Mouse (Mus musculus) CH12.LX (cell line): ENCODE measurements around the gene Gspt2. TPM values are rescaled to one million over a fixed set of nuclear protein-coding genes. Genes with fewer than 3 reads are reported as not detected.

Experiments
- DNase-seq: peaks from one replicate; pipeline ENCODE4 v3.0.0-alpha.2; 2013; ENCODE audit errors: extremely low read depth
- H3K27ac ChIP-seq: 2 replicates; pipeline ENCODE4 v1.5.1; 2012; ENCODE audit warnings: low read depth, mild to moderate bottlenecking, control low read depth, moderate library complexity; ENCODE audit not compliant: insufficient read depth
- H3K27me3 ChIP-seq: replicated peaks from 2 replicates; pipeline ENCODE3; 2012; ENCODE audit warnings: inconsistent platforms
- H3K36me3 ChIP-seq, 2 experiments: replicated peaks in 1 of 2; 2 replicates each; pipeline versions ENCODE3 to v1.6.1; 2012; ENCODE audit warnings: inconsistent platforms in 1 of 2, low read length in 1 of 2, mild to moderate bottlenecking in 1 of 2, mixed read lengths in 1 of 2, moderate library complexity in 1 of 2; ENCODE audit not compliant: control insufficient read depth in 1 of 2, insufficient read depth in 1 of 2
- H3K4me1 ChIP-seq, 2 experiments: 2 replicates each; pipeline ENCODE4 v1.6.1; 2012; ENCODE audit warnings: inconsistent platforms in 1 of 2, moderate library complexity in 1 of 2; ENCODE audit not compliant: insufficient read depth in 2 of 2, control insufficient read depth in 1 of 2
- H3K4me2 ChIP-seq: 2 replicates; pipeline ENCODE4 v1.6.1; 2012; ENCODE audit warnings: low read depth, mild to moderate bottlenecking, control low read depth; ENCODE audit not compliant: poor library complexity, insufficient read depth, severe bottlenecking
- H3K4me3 ChIP-seq, 3 experiments: fragments of 150-350 bp in 1 of 3; sonication (generic) in 1 of 3; replicated peaks in 1 of 3; 2 replicates each; pipeline versions ENCODE3 to v1.5.1; 2011 to 2012; ENCODE audit warnings: low read depth in 2 of 3, low read length in 2 of 3, mild to moderate bottlenecking in 2 of 3, moderate library complexity in 2 of 3, control low read depth in 1 of 3, improper control_type of control experiment in 1 of 3, inconsistent platforms in 1 of 3, mixed read lengths in 1 of 3; ENCODE audit not compliant: poor library complexity in 1 of 3
- H3K79me2 ChIP-seq: replicated peaks from 2 replicates; pipeline ENCODE4 v1.6.1; 2012; ENCODE audit warnings: mild to moderate bottlenecking, moderate library complexity; ENCODE audit not compliant: control insufficient read depth, poor library complexity, insufficient read depth, severe bottlenecking; ENCODE audit errors: extremely low read depth
- H3K9ac ChIP-seq: 2 replicates; pipeline ENCODE4 v1.6.1; 2012; ENCODE audit warnings: low read depth, mild to moderate bottlenecking, control low read depth, moderate library complexity; ENCODE audit not compliant: insufficient read depth
- H3K9me3 ChIP-seq: replicated peaks from 2 replicates; pipeline ENCODE3; 2012; ENCODE audit warnings: low read length, inconsistent platforms, mixed read lengths
- CHD1 ChIP-seq: IDR thresholded peaks from 2 replicates; pipeline ENCODE4 v1.6.1; 2012; ENCODE audit warnings: low read depth, low read length, improper control_type of control experiment, inconsistent platforms
- CTCF ChIP-seq, 2 experiments: IDR thresholded peaks in 1 of 2; conservative IDR thresholded peaks in 1 of 2; 2 replicates each; pipeline ENCODE4 v1.5.1; 2011 to 2012; ENCODE audit warnings: low read depth in 2 of 2, low read length in 2 of 2, improper control_type of control experiment in 1 of 2, inconsistent platforms in 1 of 2, mild to moderate bottlenecking in 1 of 2, moderate library complexity in 1 of 2
- ELF1 ChIP-seq: IDR thresholded peaks from 2 replicates; pipeline ENCODE4 v1.6.1; 2014; ENCODE audit warnings: low read depth, mild to moderate bottlenecking, inconsistent platforms, low read length, improper control_type of control experiment
- EP300 ChIP-seq: IDR thresholded peaks from 2 replicates; pipeline ENCODE4 v1.6.1; 2011; ENCODE audit warnings: low read length, improper control_type of control experiment
- ETS1 ChIP-seq: conservative IDR thresholded peaks from 2 replicates; pipeline ENCODE4 v1.6.1; 2012; ENCODE audit warnings: low read depth, mild to moderate bottlenecking, inconsistent platforms, low read length, improper control_type of control experiment, moderate library complexity
- IRF4 ChIP-seq: IDR thresholded peaks from 2 replicates; pipeline ENCODE4 v1.6.1; 2014; ENCODE audit warnings: low read depth, mild to moderate bottlenecking, inconsistent platforms, low read length, improper control_type of control experiment
- KAT2A ChIP-seq: IDR thresholded peaks from 2 replicates; pipeline ENCODE4 v1.6.1; 2012; ENCODE audit warnings: low read length, improper control_type of control experiment, inconsistent platforms; ENCODE audit not compliant: insufficient replicate concordance
- MAFK ChIP-seq: IDR thresholded peaks from 2 replicates; pipeline ENCODE4 v1.6.1; 2011; ENCODE audit warnings: low read length, improper control_type of control experiment; ENCODE audit not compliant: insufficient replicate concordance
- MAZ ChIP-seq: IDR thresholded peaks from 2 replicates; pipeline ENCODE4 v1.6.1; 2012; ENCODE audit warnings: low read depth, mild to moderate bottlenecking, inconsistent platforms, low read length, improper control_type of control experiment, moderate library complexity
- MEF2A ChIP-seq: IDR thresholded peaks from 2 replicates; pipeline ENCODE4 v1.6.1; 2014; ENCODE audit warnings: low read depth, mild to moderate bottlenecking, inconsistent platforms, low read length, improper control_type of control experiment, borderline replicate concordance
- MYC ChIP-seq: IDR thresholded peaks from 2 replicates; pipeline ENCODE4 v1.6.1; 2011; ENCODE audit warnings: low read depth, mild to moderate bottlenecking, improper control_type of control experiment, low read length
- NELFE ChIP-seq: IDR thresholded peaks from 2 replicates; pipeline ENCODE4 v1.6.1; 2011; ENCODE audit warnings: low read depth, low read length, improper control_type of control experiment
- PAX5 ChIP-seq: IDR thresholded peaks from 2 replicates; pipeline ENCODE4 v1.6.1; 2012; ENCODE audit warnings: low read length, inconsistent platforms, mixed read lengths
- POLR2A ChIP-seq: IDR thresholded peaks from 2 replicates; pipeline ENCODE4 v1.6.1; 2011; ENCODE audit warnings: low read depth, mild to moderate bottlenecking, improper control_type of control experiment, low read length
- RAD21 ChIP-seq: IDR thresholded peaks from 2 replicates; pipeline ENCODE4 v1.6.1; 2011; ENCODE audit warnings: low read depth, mild to moderate bottlenecking, low read length, improper control_type of control experiment, moderate library complexity
- SMC3 ChIP-seq: IDR thresholded peaks from 2 replicates; pipeline ENCODE4 v1.6.1; 2011; ENCODE audit warnings: low read depth, low read length, improper control_type of control experiment
- TBP ChIP-seq: conservative IDR thresholded peaks from 2 replicates; pipeline ENCODE4 v1.6.1; 2011; ENCODE audit warnings: low read depth, low read length, improper control_type of control experiment
- UBTF ChIP-seq: IDR thresholded peaks from 2 replicates; pipeline ENCODE4 v1.6.1; 2012; ENCODE audit warnings: low read depth, mild to moderate bottlenecking, inconsistent platforms, low read length, improper control_type of control experiment, moderate library complexity
- USF2 ChIP-seq: conservative IDR thresholded peaks from 2 replicates; pipeline ENCODE4 v1.6.1; 2011; ENCODE audit warnings: low read depth, low read length, improper control_type of control experiment
- ZKSCAN1 ChIP-seq: IDR thresholded peaks from 2 replicates; pipeline ENCODE4 v1.6.1; 2012; ENCODE audit warnings: low read depth, inconsistent platforms, low read length, improper control_type of control experiment, borderline replicate concordance
- ZMIZ1 ChIP-seq: IDR thresholded peaks from 2 replicates; pipeline ENCODE4 v1.6.1; 2012; ENCODE audit warnings: low read depth, mild to moderate bottlenecking, inconsistent platforms, low read length, improper control_type of control experiment
- dilution Hi-C: fragments of 300-500 bp; cut with MboI; formaldehyde crosslinking; loops from 2 replicates; pipeline ENCODE4 v1.14.3; 2020; ENCODE audit warnings: low sequenced_read_pairs; ENCODE audit not compliant: extremely low pct_unique_long_range_greater_than_20kb, extremely low pct_ligation_motif_present
- in situ Hi-C: fragments of 300-500 bp; cut with MboI; formaldehyde crosslinking; loops from 3 replicates; pipeline ENCODE4 v1.14.3; 2019; ENCODE audit warnings: low sequenced_read_pairs, low pct_ligation_motif_present, low pct_unique_long_range_greater_than_20kb, mixed read lengths
- polyA plus RNA-seq: library from polyadenylated mRNA; unstranded; fragments of >175 nt; gene quantifications from 2 replicates; pipeline ENCODE4 v1.2.1, GENCODE M21; 2012; ENCODE audit warnings: low read depth; ENCODE audit not compliant: insufficient read length
- total RNA-seq, 2 experiments: library from RNA; depleted of rRNA; stranded (reverse); fragments of 300-350 nt in 1 of 2; fragments of >200 nt in 1 of 2; gene quantifications; 2 replicates each; pipeline ENCODE4 v1.2.3; 2012 to 2014

Gene Gspt2
- total and polyA plus RNA-seq, 3 experiments: not detected

DNA sequence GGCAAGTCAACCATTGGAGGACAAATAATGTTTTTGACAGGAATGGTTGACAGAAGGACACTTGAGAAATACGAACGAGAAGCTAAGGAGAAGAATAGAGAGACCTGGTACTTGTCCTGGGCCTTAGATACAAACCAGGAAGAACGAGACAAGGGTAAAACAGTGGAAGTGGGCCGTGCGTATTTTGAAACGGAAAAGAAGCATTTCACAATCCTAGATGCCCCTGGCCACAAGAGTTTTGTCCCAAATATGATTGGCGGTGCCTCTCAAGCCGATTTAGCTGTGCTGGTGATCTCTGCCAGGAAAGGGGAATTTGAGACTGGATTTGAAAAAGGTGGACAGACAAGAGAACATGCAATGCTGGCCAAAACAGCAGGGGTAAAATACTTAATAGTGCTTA lies 1.0 kb downstream of the Gspt2 start:
- H3K9ac ChIP-seq: no peak overlapping the region
- H3K27ac ChIP-seq: no peak overlapping the region
- H3K4me1 ChIP-seq: no peaks in the 10 kb centered on the region
- H3K27me3 ChIP-seq: no peaks in the 10 kb centered on the region
- DNase-seq: no peak
- dilution Hi-C loops: no loop called here
- in situ Hi-C loops: no loop called here
- H3K9me3 ChIP-seq: no peaks in the 10 kb centered on the region
- no peak overlapping the region for H3K4me3 ChIP-seq
- no peaks in the 10 kb centered on the region for H3K36me3 ChIP-seq
- no peak for TF ChIP-seq CHD1
- no peak for TF ChIP-seq EP300
- TF ChIP-seq MEF2A: no peak
- TF ChIP-seq SMC3: no peak
- no peak for TF ChIP-seq MAZ
- TF ChIP-seq ETS1: no peak
- no peak for TF ChIP-seq RAD21
- TF ChIP-seq TBP: no peak
- TF ChIP-seq USF2: no peak
- no peak for TF ChIP-seq CTCF (conservative IDR thresholded peaks at IDR 0.05 in 1 of 2, IDR thresholded peaks at IDR 0.05 in 1 of 2; ENCODE audit: low read depth in 2 of 2, low read length in 2 of 2)
- TF ChIP-seq IRF4: no peak
- no peak for TF ChIP-seq ZKSCAN1
- TF ChIP-seq PAX5: no peak
- TF ChIP-seq UBTF: no peak
- TF ChIP-seq KAT2A: no peak
- TF ChIP-seq, all 38 proteins: peak for 0
- H3K4me2 ChIP-seq: no peak overlapping the region
- H3K79me2 ChIP-seq: no peaks in the 10 kb centered on the region

DNA sequence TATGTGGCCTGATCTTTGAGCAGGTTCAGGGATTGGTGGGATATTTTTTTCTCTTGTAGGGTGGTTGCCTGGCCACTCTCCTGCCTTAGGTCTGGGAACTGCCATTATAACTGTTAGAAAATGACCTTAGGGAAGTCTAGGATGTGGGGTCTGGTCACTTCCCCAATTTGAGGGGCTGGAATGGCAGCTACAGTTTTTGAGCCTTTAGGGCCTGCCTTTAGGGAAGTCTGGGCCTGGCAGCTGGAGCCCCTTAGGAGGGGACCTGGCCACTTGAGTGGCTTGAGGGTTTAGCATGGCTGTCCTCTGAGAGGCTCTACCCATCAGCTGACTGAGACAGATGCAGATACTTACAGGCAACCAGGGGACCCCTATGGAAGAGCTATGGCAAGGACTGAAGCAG lies 12.7 kb downstream of the Gspt2 start:
- no peaks in the 10 kb centered on the region for H3K79me2 ChIP-seq
- H3K9ac ChIP-seq: no peak overlapping the region
- H3K36me3 ChIP-seq: no peaks in the 10 kb centered on the region
- dilution Hi-C loops (no loop called here), in situ Hi-C loops (no loop called here)
- TF ChIP-seq MEF2A (no peak), POLR2A (no peak), MYC (no peak), MAZ (no peak), ZMIZ1 (no peak), ELF1 (no peak), MAFK (no peak), RAD21 (no peak), UBTF (no peak), NELFE (no peak)
- no peaks in the 10 kb centered on the region for H3K9me3 ChIP-seq
- H3K4me3 ChIP-seq: no peak overlapping the region
- H3K4me2 ChIP-seq: no peak overlapping the region
- no peaks in the 10 kb centered on the region for H3K27me3 ChIP-seq
- no peak overlapping the region for H3K27ac ChIP-seq
- no peaks in the 10 kb centered on the region for H3K4me1 ChIP-seq
- no peak for DNase-seq
